Mouse (Mus musculus): Measurements from ENCODE around the gene Gramd1b. TPM values are rescaled to one million over a fixed set of nuclear protein-coding genes. Genes with fewer than 3 reads are reported as not detected.

Gramd1b gene
- polyA plus RNA-seq, 1 experiment from 2014 or later, result 7.3 TPM

GRCm38 (mm10) chr9:40418803-40419202 is 112.4 kb downstream of the Gramd1b start:
- Histone ChIP-seq H3K4me2 (replicated peaks; ENCODE audit: low read depth, low read length) (no peak overlapping the region), H3K27me3 (ENCODE audit: control insufficient read depth, insufficient read depth, low read length) (no peaks in the 10 kb centered on the region), H3K9me3 (ENCODE audit: control insufficient read depth, low read depth, low read length) (no peaks in the 10 kb centered on the region), H3K4me1 (ENCODE audit: control insufficient read depth, insufficient read depth, low read length) (no peaks in the 10 kb centered on the region), H3K4me3 (ENCODE audit: low read depth, low read length) (no peak overlapping the region), H3K9ac (replicated peaks; ENCODE audit: low read depth, low read length) (no peak overlapping the region), H3K27ac (ENCODE audit: low read length) (no peak overlapping the region), H3K36me3 (ENCODE audit: control insufficient read depth, insufficient read depth, low read length) (no peaks in the 10 kb centered on the region)
- 86% methylated on average over 5 of the region's 5 CpGs for WGBS
- ATAC-seq (ENCODE audit: insufficient number of reproducible peaks, insufficient read depth, low FRiP score, low read depth), result no peak

DNA sequence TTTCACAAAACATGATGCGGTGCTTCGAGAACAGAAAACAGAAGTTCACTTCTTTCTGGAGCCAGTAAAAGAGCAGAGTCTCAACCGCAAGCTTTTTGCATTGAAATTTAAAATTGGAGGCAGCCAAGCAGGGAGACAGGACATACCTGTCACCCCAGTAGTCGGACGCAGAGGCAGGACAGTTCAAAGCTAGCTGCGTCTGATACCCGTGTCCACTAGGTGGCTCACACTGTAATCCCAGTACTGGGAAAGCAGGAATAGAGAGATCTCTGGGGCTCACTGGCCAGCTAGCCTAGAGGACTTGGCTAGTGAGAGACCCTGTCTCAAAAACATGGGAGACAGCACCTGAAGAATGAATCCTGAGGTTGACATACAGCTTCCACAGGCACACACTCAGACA is 115.0 kb downstream of the Gramd1b start:
- no peak overlapping the region for H3K4me2 ChIP-seq (replicated peaks; ENCODE audit: low read depth, low read length)
- H3K9ac ChIP-seq (replicated peaks; ENCODE audit: low read depth, low read length), result no peak overlapping the region
- H3K27me3 ChIP-seq (ENCODE audit: control insufficient read depth, insufficient read depth, low read length), result no peaks in the 10 kb centered on the region
- H3K36me3 ChIP-seq (ENCODE audit: control insufficient read depth, insufficient read depth, low read length), result no peaks in the 10 kb centered on the region
- H3K4me3 ChIP-seq (ENCODE audit: low read depth, low read length), result no peak overlapping the region
- no peaks in the 10 kb centered on the region for H3K9me3 ChIP-seq (ENCODE audit: control insufficient read depth, low read depth, low read length)
- 89% methylated on average over 7 of the region's 7 CpGs for WGBS
- no peak for ATAC-seq (ENCODE audit: insufficient number of reproducible peaks, insufficient read depth, low FRiP score, low read depth)
- H3K27ac ChIP-seq (ENCODE audit: low read length), result no peak overlapping the region
- no peaks in the 10 kb centered on the region for H3K4me1 ChIP-seq (ENCODE audit: control insufficient read depth, insufficient read depth, low read length)

DNA sequence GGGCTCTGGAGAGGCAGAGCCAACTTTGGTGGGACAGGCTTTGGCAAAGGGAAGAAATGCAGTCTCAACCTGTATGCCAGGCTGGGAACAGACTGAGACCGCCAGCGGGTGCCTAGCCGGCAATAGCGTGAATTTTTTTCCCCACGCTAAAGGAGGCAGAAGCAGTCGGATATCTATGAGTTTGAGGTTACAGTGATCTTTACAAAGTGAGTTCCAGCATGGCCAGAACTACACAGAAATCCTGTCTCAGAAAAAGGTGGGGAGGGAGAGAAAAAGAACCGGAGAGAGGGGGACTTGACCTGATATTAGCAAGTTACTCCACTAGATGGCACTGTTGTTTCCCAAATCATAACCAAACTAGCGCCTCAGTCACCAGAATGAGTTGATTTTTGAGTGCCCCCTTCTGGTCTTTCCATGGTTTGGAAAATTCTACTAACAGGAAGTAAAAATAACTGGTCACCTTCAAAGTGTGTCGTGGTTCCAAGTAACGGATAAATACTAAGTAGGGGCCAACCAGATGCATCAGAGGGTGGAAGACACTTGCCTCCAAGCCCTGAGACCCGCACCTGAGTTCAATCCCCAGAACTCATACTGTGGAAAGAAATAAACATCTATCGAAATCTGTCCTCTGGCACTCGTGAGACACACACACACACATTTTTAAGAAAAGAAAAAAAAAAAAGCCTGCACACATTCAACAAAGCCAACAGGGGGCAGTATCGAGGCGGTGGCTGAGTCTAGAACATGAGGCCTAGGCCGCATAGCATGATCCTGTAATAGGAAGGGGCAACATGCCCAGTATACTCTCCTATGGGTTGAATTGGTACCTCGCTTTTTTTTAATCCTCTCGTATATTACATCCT is 116.0 kb downstream of the Gramd1b start:
- Histone ChIP-seq H3K4me1 (ENCODE audit: control insufficient read depth, insufficient read depth, low read length) (no peaks in the 10 kb centered on the region), H3K9me3 (ENCODE audit: control insufficient read depth, low read depth, low read length) (no peaks in the 10 kb centered on the region), H3K9ac (replicated peaks; ENCODE audit: low read depth, low read length) (peak overlapping the region; percentile 55; the same call in 1 of the 2 replicates), H3K27ac (ENCODE audit: low read length) (no peak overlapping the region), H3K4me2 (replicated peaks; ENCODE audit: low read depth, low read length) (peak overlapping the region; percentile 97), H3K36me3 (ENCODE audit: control insufficient read depth, insufficient read depth, low read length) (no peaks in the 10 kb centered on the region), H3K27me3 (ENCODE audit: control insufficient read depth, insufficient read depth, low read length) (no peaks in the 10 kb centered on the region), H3K4me3 (ENCODE audit: low read depth, low read length) (peak overlapping the region; percentile 64)
- 34% methylated on average over 18 of the region's 18 CpGs for WGBS
- peak; percentile 61 for ATAC-seq (ENCODE audit: insufficient number of reproducible peaks, insufficient read depth, low FRiP score, low read depth)

DNA sequence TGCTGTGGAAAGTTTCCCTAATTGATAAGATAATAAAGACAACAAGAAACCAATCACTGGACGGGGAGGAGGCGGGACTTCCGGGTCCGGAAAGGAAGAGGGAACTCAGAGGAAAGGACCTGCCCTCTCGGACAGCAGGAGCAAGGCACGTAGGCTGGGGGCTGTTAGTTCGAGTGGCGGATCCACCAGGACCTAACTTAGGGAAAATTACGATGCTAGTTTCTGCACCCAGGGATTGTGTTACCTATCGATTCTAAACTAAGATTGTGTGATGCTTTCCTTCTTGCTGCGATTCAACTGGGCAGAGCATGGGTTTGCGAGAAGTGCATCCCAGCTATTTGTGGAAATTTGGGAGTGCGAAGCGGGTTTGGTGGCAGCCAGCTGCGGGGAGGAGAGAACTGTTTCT is 116.7 kb downstream of the Gramd1b start:
- Histone ChIP-seq H3K27me3 (ENCODE audit: control insufficient read depth, insufficient read depth, low read length) (no peaks in the 10 kb centered on the region), H3K9ac (replicated peaks; ENCODE audit: low read depth, low read length) (peak overlapping the region; percentile 55; the same call in 1 of the 2 replicates), H3K4me2 (replicated peaks; ENCODE audit: low read depth, low read length) (peak overlapping the region; percentile 97), H3K4me3 (ENCODE audit: low read depth, low read length) (peak overlapping the region; percentile 64), H3K36me3 (ENCODE audit: control insufficient read depth, insufficient read depth, low read length) (no peaks in the 10 kb centered on the region), H3K4me1 (ENCODE audit: control insufficient read depth, insufficient read depth, low read length) (no peaks in the 10 kb centered on the region), H3K9me3 (ENCODE audit: control insufficient read depth, low read depth, low read length) (no peaks in the 10 kb centered on the region), H3K27ac (ENCODE audit: low read length) (no peak overlapping the region)
- ATAC-seq (ENCODE audit: insufficient number of reproducible peaks, insufficient read depth, low FRiP score, low read depth), result peak; percentile 79; the same call in 1 of the 2 replicates
- 3% methylated on average over 15 of the region's 15 CpGs for WGBS

GRCm38 (mm10) chr9:40413601-40414000 is 117.6 kb downstream of the Gramd1b start:
- Histone ChIP-seq H3K27me3 (ENCODE audit: control insufficient read depth, insufficient read depth, low read length) (no peaks in the 10 kb centered on the region), H3K27ac (ENCODE audit: low read length) (no peak overlapping the region), H3K4me2 (replicated peaks; ENCODE audit: low read depth, low read length) (no peak overlapping the region), H3K4me3 (ENCODE audit: low read depth, low read length) (no peak overlapping the region), H3K4me1 (ENCODE audit: control insufficient read depth, insufficient read depth, low read length) (no peaks in the 10 kb centered on the region), H3K36me3 (ENCODE audit: control insufficient read depth, insufficient read depth, low read length) (no peaks in the 10 kb centered on the region), H3K9me3 (ENCODE audit: control insufficient read depth, low read depth, low read length) (no peaks in the 10 kb centered on the region), H3K9ac (replicated peaks; ENCODE audit: low read depth, low read length) (no peak overlapping the region)
- no peak for ATAC-seq (ENCODE audit: insufficient number of reproducible peaks, insufficient read depth, low FRiP score, low read depth)
- WGBS, result 85% methylated on average over 4 of the region's 4 CpGs

DNA sequence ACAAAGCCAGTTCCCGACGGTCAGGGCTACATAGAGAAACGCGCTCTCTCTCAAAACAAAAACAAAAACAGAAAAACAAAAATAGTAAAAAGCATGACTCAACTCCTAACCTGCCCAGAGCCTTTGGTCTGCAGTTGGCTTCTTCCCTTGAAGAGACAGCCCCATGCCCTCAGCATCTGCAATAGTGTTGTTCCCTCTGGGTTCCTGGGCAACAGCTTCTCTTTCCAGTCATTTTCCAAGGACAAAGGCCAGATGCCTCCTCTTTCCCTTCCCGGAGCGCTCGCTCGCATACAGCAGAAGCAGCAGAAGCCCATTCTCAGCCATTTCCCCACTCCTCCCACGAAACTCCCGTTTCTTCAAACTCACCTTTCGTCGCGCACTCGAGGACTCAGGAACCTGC is 118.3 kb downstream of the Gramd1b start:
- H3K4me2 ChIP-seq (replicated peaks; ENCODE audit: low read depth, low read length), result no peak overlapping the region
- no peak overlapping the region for H3K27ac ChIP-seq (ENCODE audit: low read length)
- H3K4me3 ChIP-seq (ENCODE audit: low read depth, low read length), result no peak overlapping the region
- H3K27me3 ChIP-seq (ENCODE audit: control insufficient read depth, insufficient read depth, low read length), result no peaks in the 10 kb centered on the region
- WGBS, result 93% methylated on average over 14 of the region's 14 CpGs
- no peak for ATAC-seq (ENCODE audit: insufficient number of reproducible peaks, insufficient read depth, low FRiP score, low read depth)
- no peak overlapping the region for H3K9ac ChIP-seq (replicated peaks; ENCODE audit: low read depth, low read length)
- H3K36me3 ChIP-seq (ENCODE audit: control insufficient read depth, insufficient read depth, low read length), result no peaks in the 10 kb centered on the region
- H3K4me1 ChIP-seq (ENCODE audit: control insufficient read depth, insufficient read depth, low read length), result no peaks in the 10 kb centered on the region
- H3K9me3 ChIP-seq (ENCODE audit: control insufficient read depth, low read depth, low read length), result no peaks in the 10 kb centered on the region

DNA sequence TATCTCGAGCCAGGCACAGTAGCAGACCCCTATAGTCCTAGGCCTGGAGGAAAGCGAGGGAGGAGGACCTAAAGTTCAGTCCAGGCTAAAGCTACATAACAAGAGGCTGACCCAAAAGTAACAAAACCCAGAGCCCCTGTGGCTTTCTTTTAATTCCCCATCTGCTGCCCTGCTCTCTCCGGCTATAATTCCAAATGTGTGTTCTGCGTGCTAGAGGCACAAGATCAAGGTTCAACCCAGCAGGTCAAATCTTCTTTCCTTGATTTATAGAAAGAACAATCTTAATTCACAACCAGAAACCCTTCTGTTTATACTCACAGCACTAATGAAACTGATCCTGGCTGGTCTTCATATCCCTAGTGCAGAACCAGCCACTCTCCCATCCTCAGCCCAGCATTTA is 118.9 kb downstream of the Gramd1b start:
- H3K9ac ChIP-seq (replicated peaks; ENCODE audit: low read depth, low read length), result no peak overlapping the region
- H3K4me2 ChIP-seq (replicated peaks; ENCODE audit: low read depth, low read length), result no peak overlapping the region
- H3K4me1 ChIP-seq (ENCODE audit: control insufficient read depth, insufficient read depth, low read length), result no peaks in the 10 kb centered on the region
- H3K4me3 ChIP-seq (ENCODE audit: low read depth, low read length), result no peak overlapping the region
- H3K36me3 ChIP-seq (ENCODE audit: control insufficient read depth, insufficient read depth, low read length), result no peaks in the 10 kb centered on the region
- H3K9me3 ChIP-seq (ENCODE audit: control insufficient read depth, low read depth, low read length), result no peaks in the 10 kb centered on the region
- ATAC-seq (ENCODE audit: insufficient number of reproducible peaks, insufficient read depth, low FRiP score, low read depth), result no peak
- H3K27me3 ChIP-seq (ENCODE audit: control insufficient read depth, insufficient read depth, low read length), result no peaks in the 10 kb centered on the region
- WGBS, result 87% methylated on average over 4 of the region's 4 CpGs
- H3K27ac ChIP-seq (ENCODE audit: low read length), result no peak overlapping the region

- Histone ChIP-seq H3K27me3 (ENCODE audit: control insufficient read depth, insufficient read depth, low read length) (no peaks in the 10 kb centered on the region), H3K4me1 (ENCODE audit: control insufficient read depth, insufficient read depth, low read length) (no peaks in the 10 kb centered on the region), H3K4me3 (ENCODE audit: low read depth, low read length) (no peak overlapping the region), H3K4me2 (replicated peaks; ENCODE audit: low read depth, low read length) (no peak overlapping the region), H3K27ac (ENCODE audit: low read length) (no peak overlapping the region), H3K9me3 (ENCODE audit: control insufficient read depth, low read depth, low read length) (no peaks in the 10 kb centered on the region), H3K9ac (replicated peaks; ENCODE audit: low read depth, low read length) (no peak overlapping the region), H3K36me3 (ENCODE audit: control insufficient read depth, insufficient read depth, low read length) (no peaks in the 10 kb centered on the region)
- WGBS, result 93% methylated on average over 3 of the region's 3 CpGs
- ATAC-seq (ENCODE audit: insufficient number of reproducible peaks, insufficient read depth, low FRiP score, low read depth), result no peak
Observed at GRCm38 (mm10) chr9:40410895-40411294, 120.3 kb downstream of the Gramd1b start.

- no peaks in the 10 kb centered on the region for H3K4me1 ChIP-seq (ENCODE audit: control insufficient read depth, insufficient read depth, low read length)
- no peak for ATAC-seq (ENCODE audit: insufficient number of reproducible peaks, insufficient read depth, low FRiP score, low read depth)
- no peak overlapping the region for H3K9ac ChIP-seq (replicated peaks; ENCODE audit: low read depth, low read length)
- no peak overlapping the region for H3K4me2 ChIP-seq (replicated peaks; ENCODE audit: low read depth, low read length)
- no peak overlapping the region for H3K27ac ChIP-seq (ENCODE audit: low read length)
- no peaks in the 10 kb centered on the region for H3K27me3 ChIP-seq (ENCODE audit: control insufficient read depth, insufficient read depth, low read length)
- no peaks in the 10 kb centered on the region for H3K9me3 ChIP-seq (ENCODE audit: control insufficient read depth, low read depth, low read length)
- no peak overlapping the region for H3K4me3 ChIP-seq (ENCODE audit: low read depth, low read length)
- 47% methylated on average over 2 of the region's 2 CpGs for WGBS
- H3K36me3 ChIP-seq (ENCODE audit: control insufficient read depth, insufficient read depth, low read length), result no peaks in the 10 kb centered on the region
Observed at GRCm38 (mm10) chr9:40409071-40409470, 122.1 kb downstream of the Gramd1b start.

Data from stomach, embryonic 14.5 days (tissue).